Mouse (Mus musculus) intestine, postnatal 0 days (tissue): ENCODE measurements around the gene Entpd4b. TPM values are rescaled to one million over a fixed set of nuclear protein-coding genes. Genes with fewer than 3 reads are reported as not detected.
"Not testable (repeated sequence)": the region's sequence is repeated elsewhere in the genome, so short reads cannot be mapped to it uniquely, and the experiment has no call there.

Experiments
- ATAC-seq: fragments of 200-750 bp; cut with Nextera tagmentation; 2 replicates; pipeline ENCODE4 v1.8.0; 2017; ENCODE audit warnings: mild to moderate bottlenecking, moderate TSS enrichment, moderate library complexity
- H3K27ac ChIP-seq: fragments of 300-500 bp; sonication (generic); 2 replicates; pipeline ENCODE4 v1.5.1; 2014; ENCODE audit warnings: mild to moderate bottlenecking, low read depth, low read length, moderate library complexity
- H3K27me3 ChIP-seq: fragments of 300-500 bp; sonication (generic); replicated peaks from 2 replicates; pipeline ENCODE4 v1.6.1; 2014; ENCODE audit warnings: low read length, mixed read lengths; ENCODE audit not compliant: control insufficient read depth, insufficient read depth
- H3K36me3 ChIP-seq: fragments of 300-500 bp; sonication (generic); 2 replicates; pipeline ENCODE4 v1.6.1; 2014; ENCODE audit warnings: mild to moderate bottlenecking, moderate library complexity; ENCODE audit not compliant: control insufficient read depth, insufficient read depth
- H3K4me1 ChIP-seq: fragments of 300-500 bp; sonication (generic); replicated peaks from 2 replicates; pipeline ENCODE4 v1.6.1; 2014; ENCODE audit warnings: antibody characterized with exemption, low read length, mixed read lengths; ENCODE audit not compliant: control insufficient read depth, insufficient read depth
- H3K4me2 ChIP-seq: fragments of 300-500 bp; sonication (generic); replicated peaks from 2 replicates; pipeline ENCODE4 v1.6.1; 2014; ENCODE audit warnings: low read depth, mild to moderate bottlenecking, moderate library complexity
- H3K4me3 ChIP-seq: fragments of 300-500 bp; sonication (generic); 2 replicates; pipeline ENCODE4 v1.5.1; 2014; ENCODE audit warnings: low read depth, low read length
- H3K9ac ChIP-seq: fragments of 300-500 bp; sonication (generic); 2 replicates; pipeline ENCODE4 v1.6.1; 2014; ENCODE audit warnings: mild to moderate bottlenecking, low read depth, low read length
- H3K9me3 ChIP-seq: fragments of 300-500 bp; sonication (generic); 2 replicates; pipeline ENCODE4 v1.6.1; 2016; ENCODE audit warnings: mixed run types; ENCODE audit not compliant: control insufficient read depth
- WGBS: fragments of 180-500 bp; shearing (Covaris S2); extraction: QIAGEN DNeasy Blood & Tissue Kit; methylation state at CpG from one replicate; pipeline ENCODE4 v1.1.7; 2014; 5-methylcytosine and 5-hydroxymethylcytosine counted together
- polyA plus RNA-seq: library from polyadenylated mRNA; unstranded; fragments of >200 nt; fragmentation: Nextera tagmentation; extraction: Ambion mirVana; gene quantifications from 2 replicates; pipeline ENCODE4 v1.2.1, GENCODE M21; 2015

Gene Entpd4b
- 9.9 and 11.4 TPM in 2 replicates for polyA plus RNA-seq

GRCm38 (mm10) chr14:69555110-69555831 is at the start of gene Entpd4b:
Gene Entpd4b (plus strand): TSS chr14:69555424.
- not testable (repeated sequence) for H3K27me3 ChIP-seq, H3K4me2 ChIP-seq, H3K4me1 ChIP-seq, H3K9ac ChIP-seq, H3K9me3 ChIP-seq, H3K27ac ChIP-seq, H3K4me3 ChIP-seq, H3K36me3 ChIP-seq
- peak; percentile 95 for ATAC-seq
- WGBS: no CpG with 5 or more reads among the region's 68 CpGs

DNA sequence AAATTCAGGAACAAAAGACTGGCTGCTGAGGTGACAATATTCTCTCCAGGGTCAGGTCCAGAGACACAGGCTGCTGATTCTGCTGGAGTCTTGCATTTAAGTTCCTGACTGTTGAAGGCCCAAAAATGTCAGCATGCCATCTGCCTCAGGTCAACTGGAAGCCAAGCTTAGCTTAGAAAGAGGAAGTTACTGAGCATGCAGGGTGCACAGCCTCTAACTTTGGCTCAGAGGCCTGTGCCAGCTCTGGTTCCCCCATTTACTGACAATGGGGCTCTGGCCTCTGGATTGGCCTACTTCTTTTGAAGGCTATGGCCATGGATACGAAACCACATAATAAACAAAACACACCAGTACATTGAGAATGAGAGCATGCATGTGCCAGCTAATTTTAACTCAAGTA is 48.2 kb upstream of the Entpd4b start:
- not testable (repeated sequence) for H3K36me3 ChIP-seq, H3K9ac ChIP-seq, H3K27ac ChIP-seq, H3K27me3 ChIP-seq, H3K4me3 ChIP-seq, H3K9me3 ChIP-seq, H3K4me2 ChIP-seq, ATAC-seq, H3K4me1 ChIP-seq
- WGBS: no CpG with 5 or more reads among the region's 1 CpGs

DNA sequence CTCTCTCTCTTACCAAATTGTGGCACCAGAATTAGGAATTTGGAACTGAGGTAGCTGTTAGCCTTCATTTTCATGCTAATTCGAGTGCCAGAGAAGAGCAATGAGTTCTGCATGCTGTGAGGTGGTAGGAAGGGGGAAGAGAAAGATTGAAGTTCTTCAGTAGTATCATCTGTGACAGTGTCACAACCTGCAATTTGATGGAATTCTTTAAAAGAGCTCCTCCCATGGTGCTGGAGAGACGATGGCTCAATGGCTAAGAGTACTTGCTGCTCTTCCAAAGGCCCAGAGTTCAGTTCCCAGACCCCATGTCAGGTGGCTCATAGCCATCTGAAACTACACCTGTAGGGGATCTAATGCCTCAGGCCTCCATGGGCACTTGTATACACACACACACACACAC is 42.8 kb upstream of the Entpd4b start, which contains the start of gene Gm27179:
Gene Gm27179 (minus strand): TSS at position 101 of the 400 bp plus-strand sequence.
- no CpG with 5 or more reads among the region's 2 CpGs for WGBS
- ATAC-seq: not testable (repeated sequence)

GRCm38 (mm10) chr14:69520810-69521209 is 34.4 kb upstream of the Entpd4b start:
- not testable (repeated sequence) for H3K36me3 ChIP-seq, H3K4me1 ChIP-seq, H3K9ac ChIP-seq, H3K4me2 ChIP-seq, H3K27ac ChIP-seq, H3K27me3 ChIP-seq, H3K4me3 ChIP-seq, H3K9me3 ChIP-seq
- WGBS: no CpG with 5 or more reads among the region's 2 CpGs
- peak; percentile 66 for ATAC-seq

More for the DNA sequence above, 42.8 kb upstream of the Entpd4b start, which contains the start of gene Gm27179:
- not testable (repeated sequence) for H3K27ac ChIP-seq, H3K9me3 ChIP-seq, H3K36me3 ChIP-seq, H3K4me3 ChIP-seq, H3K4me2 ChIP-seq, H3K9ac ChIP-seq, H3K27me3 ChIP-seq, H3K4me1 ChIP-seq

GRCm38 (mm10) chr14:69523001-69523400 is 32.2 kb upstream of the Entpd4b start:
- no CpG with 5 or more reads among the region's 1 CpGs for WGBS
- not testable (repeated sequence) for H3K9ac ChIP-seq, H3K27me3 ChIP-seq, H3K4me3 ChIP-seq, H3K27ac ChIP-seq, H3K36me3 ChIP-seq, H3K9me3 ChIP-seq, H3K4me2 ChIP-seq, ATAC-seq, H3K4me1 ChIP-seq

- H3K9ac ChIP-seq, H3K4me3 ChIP-seq, H3K4me2 ChIP-seq, H3K9me3 ChIP-seq, H3K27ac ChIP-seq, ATAC-seq, H3K36me3 ChIP-seq, H3K4me1 ChIP-seq, H3K27me3 ChIP-seq: not testable (repeated sequence)
- WGBS: no CpG with 5 or more reads among the region's 1 CpGs
These were observed 29.0 kb upstream of the Entpd4b start for GRCm38 (mm10) chr14:69526202-69526601.

- H3K36me3 ChIP-seq, H3K27me3 ChIP-seq, H3K9me3 ChIP-seq, H3K4me3 ChIP-seq, ATAC-seq, H3K9ac ChIP-seq, H3K4me2 ChIP-seq, H3K4me1 ChIP-seq, H3K27ac ChIP-seq: not testable (repeated sequence)
- WGBS: no CpG with 5 or more reads among the region's 7 CpGs
These were observed 18.7 kb upstream of the Entpd4b start for GRCm38 (mm10) chr14:69536539-69536938.

- H3K4me2 ChIP-seq, H3K27me3 ChIP-seq, H3K4me3 ChIP-seq, ATAC-seq, H3K9me3 ChIP-seq, H3K27ac ChIP-seq, H3K4me1 ChIP-seq, H3K36me3 ChIP-seq, H3K9ac ChIP-seq: not testable (repeated sequence)
- WGBS: no CpG with 5 or more reads among the region's 5 CpGs
These were observed 15.1 kb upstream of the Entpd4b start for GRCm38 (mm10) chr14:69540113-69540512.

DNA sequence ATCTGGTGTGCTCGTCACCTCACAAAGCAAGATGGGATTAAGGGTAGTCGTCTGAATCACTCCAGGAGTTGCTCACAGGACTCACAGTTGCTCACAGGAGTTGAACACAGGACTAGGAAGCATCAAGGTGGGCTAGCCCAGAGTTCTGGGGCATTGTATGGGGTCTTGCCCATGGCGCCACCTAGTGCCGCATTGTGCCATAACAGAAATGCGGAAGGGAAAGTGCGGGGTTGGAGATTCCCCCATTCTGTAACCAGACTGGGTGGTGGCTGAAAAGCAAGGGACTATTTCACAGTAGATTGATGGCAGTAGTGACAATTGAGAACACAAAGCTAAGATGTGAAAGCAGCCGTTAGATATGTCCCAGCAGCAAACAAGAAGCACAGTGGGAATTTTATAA is 12.5 kb upstream of the Entpd4b start:
- H3K27ac ChIP-seq, H3K27me3 ChIP-seq, H3K4me3 ChIP-seq, H3K4me2 ChIP-seq, H3K9me3 ChIP-seq, H3K4me1 ChIP-seq, H3K36me3 ChIP-seq, H3K9ac ChIP-seq, ATAC-seq: not testable (repeated sequence)
- WGBS: no CpG with 5 or more reads among the region's 7 CpGs
